Mouse (Mus musculus) liver, embryonic 15.5 days (tissue): ENCODE measurements around the gene Rnaseh2c. TPM values are rescaled to one million over a fixed set of nuclear protein-coding genes. Genes with fewer than 3 reads are reported as not detected.

Source experiments
- ATAC-seq: fragments of 200-750 bp; cut with Nextera tagmentation; 2 replicates; pipeline ENCODE4 v1.8.0; 2017; ENCODE audit warnings: moderate number of reproducible peaks, mild to moderate bottlenecking, moderate library complexity; ENCODE audit not compliant: insufficient read depth
- H3K27ac ChIP-seq: fragments of 300-500 bp; sonication (generic); replicated peaks from 2 replicates; pipeline ENCODE4 v1.5.1; 2015; ENCODE audit warnings: mild to moderate bottlenecking, inconsistent platforms
- H3K27me3 ChIP-seq: fragments of 300-500 bp; sonication (generic); 2 replicates; pipeline ENCODE4 v1.6.1; 2015; ENCODE audit warnings: mild to moderate bottlenecking, inconsistent platforms
- H3K36me3 ChIP-seq: fragments of 300-500 bp; sonication (generic); replicated peaks from 2 replicates; pipeline ENCODE4 v1.6.1; 2015; ENCODE audit warnings: moderate library complexity, mild to moderate bottlenecking, inconsistent platforms
- H3K4me1 ChIP-seq: fragments of 300-500 bp; sonication (generic); replicated peaks from 2 replicates; pipeline ENCODE4 v1.6.1; 2015; ENCODE audit warnings: inconsistent platforms
- H3K4me2 ChIP-seq: fragments of 300-500 bp; sonication (generic); 2 replicates; pipeline ENCODE4 v1.6.1; 2015; ENCODE audit warnings: moderate library complexity, mild to moderate bottlenecking, inconsistent platforms
- H3K4me3 ChIP-seq: fragments of 300-500 bp; sonication (generic); replicated peaks from 2 replicates; pipeline ENCODE4 v1.5.1; 2015; ENCODE audit warnings: mild to moderate bottlenecking, inconsistent platforms
- H3K9ac ChIP-seq: fragments of 300-500 bp; sonication (generic); 2 replicates; pipeline ENCODE4 v1.6.1; 2015; ENCODE audit warnings: moderate library complexity, mild to moderate bottlenecking, inconsistent platforms
- H3K9me3 ChIP-seq: fragments of 300-500 bp; sonication (generic); replicated peaks from 2 replicates; pipeline ENCODE4 v1.6.1; 2016; ENCODE audit warnings: inconsistent platforms
- WGBS: fragments of 180-500 bp; shearing (Covaris S2); methylation state at CpG from one replicate; pipeline ENCODE4 v1.1.7; 2015; ENCODE audit warnings: mixed read lengths; ENCODE audit not compliant: insufficient replicate concordance; 5-methylcytosine and 5-hydroxymethylcytosine counted together
- polyA plus RNA-seq: library from polyadenylated mRNA; unstranded; fragments of >200 nt; fragmentation: Nextera tagmentation; extraction: Ambion mirVana; gene quantifications from 2 replicates; pipeline ENCODE4 v1.2.1, GENCODE M21; 2015

Rnaseh2c gene
- polyA plus RNA-seq, 1 experiment from 2014 or later: 122 TPM

DNA sequence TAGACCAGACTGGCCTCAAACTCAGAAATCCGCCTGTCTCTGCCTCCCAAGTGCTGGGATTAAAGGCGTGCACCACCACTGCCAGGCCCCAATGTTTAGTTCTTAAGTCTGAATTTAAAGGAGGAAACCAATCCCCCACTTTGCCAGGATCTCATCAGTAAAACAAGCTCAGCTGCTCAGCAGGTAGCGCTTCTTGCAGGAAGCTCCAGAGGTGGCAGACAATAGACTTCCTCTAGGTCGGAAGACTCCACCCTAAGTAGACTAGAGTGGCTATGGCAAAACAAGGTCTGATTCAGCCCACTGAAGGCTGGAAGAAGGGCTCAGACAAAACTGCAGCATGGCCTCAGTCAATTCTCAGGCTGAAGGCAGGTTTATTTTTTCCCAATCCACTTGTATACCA, 21.7 kb upstream of the Rnaseh2c start:
- Histone ChIP-seq H3K27me3 (peaks cover 8% of the 10 kb centered on the region; the same call in 1 of the 2 replicates), H3K4me3 (no peak overlapping the region), H3K4me1 (no peaks in the 10 kb centered on the region), H3K4me2 (no peak overlapping the region), H3K9ac (no peak overlapping the region), H3K9me3 (no peaks in the 10 kb centered on the region), H3K27ac (no peak overlapping the region), H3K36me3 (no peaks in the 10 kb centered on the region)
- WGBS: 70% methylated on average over 4 of the region's 4 CpGs
- ATAC-seq: no peak

DNA sequence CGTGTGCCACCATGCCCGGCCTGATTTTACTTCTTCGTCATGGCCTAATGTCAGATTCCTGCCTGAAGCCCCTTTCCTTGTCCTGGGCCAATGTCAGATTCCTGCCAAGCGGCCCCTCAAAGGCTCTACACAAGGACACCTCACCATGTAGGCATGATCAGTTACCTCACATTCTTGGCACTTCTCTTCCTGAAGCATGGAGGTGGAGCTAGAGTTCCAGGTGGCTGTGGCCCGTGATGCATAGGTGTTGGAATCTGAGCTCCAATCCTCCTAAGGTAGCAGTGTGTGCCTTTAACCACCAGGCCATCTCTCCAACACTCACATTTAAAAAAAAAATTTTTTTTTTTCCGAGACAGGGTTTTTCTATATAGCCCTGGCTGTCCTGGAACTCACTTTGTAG, 20.9 kb upstream of the Rnaseh2c start:
- no peak overlapping the region for H3K4me3 ChIP-seq
- H3K9me3 ChIP-seq: no peaks in the 10 kb centered on the region
- WGBS: 70% methylated on average over 6 of the region's 6 CpGs
- no peak for ATAC-seq
- no peak overlapping the region for H3K4me2 ChIP-seq
- no peaks in the 10 kb centered on the region for H3K36me3 ChIP-seq
- peaks cover 8% of the 10 kb centered on the region; the same call in 1 of the 2 replicates for H3K27me3 ChIP-seq
- no peak overlapping the region for H3K9ac ChIP-seq
- H3K27ac ChIP-seq: no peak overlapping the region
- H3K4me1 ChIP-seq: no peaks in the 10 kb centered on the region

DNA sequence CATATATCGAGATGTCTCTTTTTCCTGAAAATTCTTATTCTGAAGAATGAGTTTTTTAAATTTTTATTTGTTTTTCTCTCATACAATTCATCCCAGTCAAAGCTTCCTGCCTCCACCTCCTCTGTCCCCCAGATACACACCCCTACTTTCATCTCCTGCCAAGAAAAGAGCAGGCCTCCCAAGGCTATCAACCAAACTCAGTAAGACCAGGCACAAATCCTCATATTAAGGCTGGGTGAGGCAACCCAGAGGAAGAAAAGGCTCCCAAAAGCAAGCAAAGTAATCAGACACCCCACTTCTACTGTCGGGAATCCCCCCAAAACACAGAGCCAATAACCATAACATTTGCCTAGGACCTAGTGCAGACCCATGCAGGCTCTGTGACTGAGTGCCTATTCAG, 19.7 kb upstream of the Rnaseh2c start:
- H3K27ac ChIP-seq: no peak overlapping the region
- WGBS: 57% methylated on average over 2 of the region's 2 CpGs
- ATAC-seq: no peak

GRCm38 (mm10) chr19:5589159-5589558, 12.5 kb upstream of the Rnaseh2c start:
- Histone ChIP-seq H3K4me3 (no peak overlapping the region), H3K4me1 (no peaks in the 10 kb centered on the region), H3K9ac (no peak overlapping the region), H3K27me3 (0 out of 2 replicates have a peak, but pooled peaks cover 3% of the 10 kb centered on the region), H3K36me3 (no peaks in the 10 kb centered on the region), H3K9me3 (no peaks in the 10 kb centered on the region), H3K4me2 (no peak overlapping the region), H3K27ac (no peak overlapping the region)
- WGBS: 50% methylated on average over 9 of the region's 9 CpGs
- no peak for ATAC-seq

More for the DNA sequence above, 19.7 kb upstream of the Rnaseh2c start:
- H3K4me1 ChIP-seq: no peaks in the 10 kb centered on the region
- no peak overlapping the region for H3K9ac ChIP-seq
- H3K36me3 ChIP-seq: no peaks in the 10 kb centered on the region
- no peak overlapping the region for H3K4me3 ChIP-seq
- H3K4me2 ChIP-seq: no peak overlapping the region
- H3K9me3 ChIP-seq: no peaks in the 10 kb centered on the region
- peaks cover 8% of the 10 kb centered on the region; the same call in 1 of the 2 replicates for H3K27me3 ChIP-seq

DNA sequence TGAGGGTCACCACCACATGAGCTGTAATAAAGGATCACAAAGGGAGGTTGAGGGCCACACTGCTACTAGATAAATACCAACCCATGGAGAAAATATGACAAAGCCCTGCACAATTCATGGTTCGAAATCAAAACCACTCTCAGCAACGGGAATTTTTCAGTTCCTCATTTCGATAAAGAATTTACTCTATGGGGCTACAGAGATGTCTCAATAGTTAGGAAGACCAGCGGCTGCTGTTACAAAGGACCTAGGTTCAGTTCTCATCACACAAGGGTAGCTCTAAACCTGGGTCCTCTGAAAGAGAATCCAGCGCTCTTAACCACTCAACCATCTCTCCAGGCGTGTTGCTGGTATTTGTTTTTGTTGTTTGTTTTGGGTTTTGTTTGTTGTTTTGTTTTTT, 9.8 kb upstream of the Rnaseh2c start:
- H3K36me3 ChIP-seq: no peaks in the 10 kb centered on the region
- H3K4me3 ChIP-seq: no peak overlapping the region
- H3K27me3 ChIP-seq: no peaks in the 10 kb centered on the region
- H3K4me1 ChIP-seq: no peaks in the 10 kb centered on the region
- H3K4me2 ChIP-seq: no peak overlapping the region
- H3K27ac ChIP-seq: no peak overlapping the region
- H3K9me3 ChIP-seq: no peaks in the 10 kb centered on the region
- no peak for ATAC-seq
- H3K9ac ChIP-seq: no peak overlapping the region
- WGBS: 58% methylated on average over 6 of the region's 6 CpGs

GRCm38 (mm10) chr19:5599224-5599623, 2.4 kb upstream of the Rnaseh2c start:
- peaks cover 16% of the 10 kb centered on the region for H3K36me3 ChIP-seq
- H3K4me1 ChIP-seq: peaks cover 28% of the 10 kb centered on the region
- H3K9me3 ChIP-seq: no peaks in the 10 kb centered on the region
- no peak overlapping the region for H3K4me2 ChIP-seq
- ATAC-seq: no peak
- 54% methylated on average over 4 of the region's 4 CpGs for WGBS
- H3K4me3 ChIP-seq: no peak overlapping the region
- no peak overlapping the region for H3K9ac ChIP-seq
- H3K27me3 ChIP-seq: no peaks in the 10 kb centered on the region
- no peak overlapping the region for H3K27ac ChIP-seq

GRCm38 (mm10) chr19:5603664-5604063, 2.0 kb downstream of the Rnaseh2c start:
- WGBS: 81% methylated on average over 7 of the region's 7 CpGs
- peaks cover 60% of the 10 kb centered on the region for H3K36me3 ChIP-seq
- H3K9ac ChIP-seq: no peak overlapping the region
- peak overlapping the region; percentile 88; the same call in 1 of the 2 replicates for H3K4me2 ChIP-seq
- no peaks in the 10 kb centered on the region for H3K27me3 ChIP-seq
- H3K27ac ChIP-seq: no peak overlapping the region; the same call in 1 of the 2 replicates
- H3K4me3 ChIP-seq: no peak overlapping the region
- no peaks in the 10 kb centered on the region for H3K9me3 ChIP-seq
- peaks cover 35% of the 10 kb centered on the region for H3K4me1 ChIP-seq
- ATAC-seq: no peak

DNA sequence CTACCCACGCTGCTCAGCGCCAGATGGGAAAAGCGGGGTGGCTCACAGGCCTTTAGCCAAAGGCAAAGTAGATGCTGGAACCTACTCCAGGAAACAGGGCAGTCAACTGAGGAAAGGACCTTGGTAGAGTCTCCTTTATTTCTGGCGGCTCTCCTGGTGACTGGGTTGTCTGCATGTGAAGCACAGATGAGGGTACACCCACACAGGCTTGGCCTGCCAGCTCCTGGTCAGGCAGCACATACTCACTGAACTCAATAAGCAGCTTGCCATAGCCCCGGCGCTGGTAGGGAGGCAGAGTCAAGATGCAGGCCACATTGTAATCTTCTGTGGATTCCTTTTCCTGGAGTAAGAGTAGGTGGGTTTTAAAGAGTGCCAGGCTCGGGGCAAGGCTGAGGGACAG, 3.5 kb downstream of the Rnaseh2c start:
- H3K4me2 ChIP-seq: no peak overlapping the region
- ATAC-seq: no peak
- H3K27me3 ChIP-seq: no peaks in the 10 kb centered on the region
- H3K27ac ChIP-seq: no peak overlapping the region
- H3K9me3 ChIP-seq: no peaks in the 10 kb centered on the region
- 84% methylated on average over 7 of the region's 7 CpGs for WGBS
- H3K36me3 ChIP-seq: peaks cover 64% of the 10 kb centered on the region
- H3K9ac ChIP-seq: no peak overlapping the region
- H3K4me1 ChIP-seq: peaks cover 46% of the 10 kb centered on the region
- no peak overlapping the region for H3K4me3 ChIP-seq

GRCm38 (mm10) chr19:5606196-5606595, 4.5 kb downstream of the Rnaseh2c start:
- Histone ChIP-seq H3K9ac (no peak overlapping the region), H3K27ac (no peak overlapping the region), H3K4me1 (peaks cover 55% of the 10 kb centered on the region), H3K4me2 (no peak overlapping the region), H3K9me3 (no peaks in the 10 kb centered on the region), H3K36me3 (peaks cover 64% of the 10 kb centered on the region), H3K4me3 (no peak overlapping the region), H3K27me3 (no peaks in the 10 kb centered on the region)
- ATAC-seq: no peak
- 82% methylated on average over 8 of the region's 8 CpGs for WGBS

DNA sequence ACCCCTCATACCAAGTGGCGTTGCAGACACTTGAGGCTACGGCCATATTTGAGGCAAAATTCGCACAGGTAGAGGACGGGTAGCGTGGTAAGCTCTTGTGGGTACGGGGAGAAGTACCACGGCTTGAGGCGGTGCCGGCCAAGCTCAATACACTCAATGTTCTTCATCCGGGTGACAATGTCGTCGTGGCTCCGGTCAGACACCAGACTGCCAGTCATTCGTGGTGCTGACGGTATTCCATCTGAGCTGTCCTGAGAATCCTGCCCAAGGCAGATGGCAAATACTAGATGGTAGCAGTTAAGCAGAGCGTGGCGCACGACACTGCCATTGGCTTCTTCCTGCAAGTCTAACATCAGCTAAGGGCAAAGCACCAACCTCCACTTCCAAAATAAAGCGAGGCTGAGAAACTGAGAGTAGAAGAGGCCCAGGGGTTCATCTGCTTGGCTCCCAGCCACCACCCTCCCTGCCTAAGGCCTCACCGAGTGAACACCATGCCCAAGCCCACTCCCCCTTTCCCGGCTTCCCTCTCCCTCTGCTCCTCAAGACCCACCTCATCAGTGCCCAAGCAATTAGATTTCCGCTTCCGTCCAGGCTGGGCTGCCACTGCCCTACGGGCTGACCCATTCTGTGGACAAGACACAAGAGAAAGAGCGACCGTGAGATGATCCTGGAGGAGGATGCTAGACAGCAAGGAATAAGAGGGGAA, 6.2 kb downstream of the Rnaseh2c start:
- Histone ChIP-seq H3K9ac (no peak overlapping the region), H3K4me1 (peaks cover 54% of the 10 kb centered on the region), H3K27ac (no peak overlapping the region), H3K36me3 (peaks cover 62% of the 10 kb centered on the region), H3K9me3 (no peaks in the 10 kb centered on the region), H3K27me3 (no peaks in the 10 kb centered on the region), H3K4me3 (no peak overlapping the region), H3K4me2 (no peak overlapping the region)
- ATAC-seq: no peak
- WGBS: 90% methylated on average over 26 of the region's 26 CpGs

- H3K4me1 ChIP-seq: peaks cover 54% of the 10 kb centered on the region
- no peaks in the 10 kb centered on the region for H3K27me3 ChIP-seq
- peak overlapping the region; percentile 90; the same call in 1 of the 2 replicates for H3K27ac ChIP-seq
- no peaks in the 10 kb centered on the region for H3K9me3 ChIP-seq
- 88% methylated on average over 13 of the region's 13 CpGs for WGBS
- H3K4me2 ChIP-seq: peak overlapping the region; percentile 84
- peaks cover 54% of the 10 kb centered on the region for H3K36me3 ChIP-seq
- peak overlapping the region; percentile 73; the same call in 1 of the 2 replicates for H3K9ac ChIP-seq
- no peak for ATAC-seq
- peak overlapping the region; percentile 74 for H3K4me3 ChIP-seq
Observed at GRCm38 (mm10) chr19:5608707-5609106, 7.0 kb downstream of the Rnaseh2c start.

DNA sequence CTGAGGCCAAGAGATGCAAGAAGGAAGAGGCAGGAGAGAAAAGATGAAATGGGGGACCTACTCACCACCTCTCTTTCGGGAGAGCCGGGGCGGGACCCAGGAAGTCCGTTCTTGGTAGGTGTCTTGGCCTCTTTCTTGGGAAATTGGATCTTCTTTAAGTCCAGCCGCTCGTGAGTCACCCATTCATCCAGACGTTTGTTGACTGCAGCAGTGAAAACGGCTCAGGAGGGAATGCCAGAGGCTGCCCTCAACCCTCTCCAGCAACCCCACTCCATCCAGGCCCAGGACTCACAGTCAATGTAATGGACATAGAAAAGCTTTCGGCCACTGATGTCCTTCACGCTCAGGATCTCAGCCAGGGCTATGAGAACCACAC, 7.5 kb downstream of the Rnaseh2c start:
- Histone ChIP-seq H3K4me1 (peaks cover 54% of the 10 kb centered on the region), H3K4me3 (peak overlapping the region; percentile 74), H3K9ac (peak overlapping the region; percentile 73), H3K36me3 (peaks cover 49% of the 10 kb centered on the region), H3K27ac (peak overlapping the region; percentile 90), H3K27me3 (no peaks in the 10 kb centered on the region), H3K9me3 (no peaks in the 10 kb centered on the region), H3K4me2 (peak overlapping the region; percentile 84)
- WGBS: 56% methylated on average over 10 of the region's 10 CpGs
- no peak for ATAC-seq
